Mouse (Mus musculus): ENCODE results near the gene Znrf3.

DNA sequence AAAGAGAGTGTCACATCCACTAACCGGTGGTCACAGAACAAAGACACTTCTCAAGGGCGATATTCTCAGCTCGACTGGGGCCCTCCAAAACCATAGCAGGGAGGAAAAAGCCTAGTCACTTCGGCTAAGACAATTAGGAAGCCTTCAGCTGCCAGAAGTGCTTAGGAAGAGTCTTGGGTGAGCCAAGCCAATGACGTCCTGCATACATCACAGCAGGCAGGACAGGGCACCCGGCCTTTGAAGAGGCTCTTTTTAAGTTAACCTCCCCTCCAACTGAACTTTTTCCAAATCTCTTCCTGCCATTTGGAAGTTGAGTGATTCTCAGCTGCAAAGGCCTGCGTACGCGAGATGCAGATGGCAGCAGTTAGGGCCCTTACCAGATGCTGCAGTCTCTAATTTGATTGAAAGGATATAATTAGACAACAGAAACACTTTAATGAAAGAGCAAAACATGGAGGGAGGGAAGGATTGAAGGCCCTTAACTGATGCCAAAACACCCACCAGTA is 189.1 kb downstream of the Znrf3 start:
- TF ChIP-seq CTCF (IDR thresholded peaks at IDR 0.05; ENCODE audit: extremely low read depth, insufficient read depth, low read length): no peak
- TF ChIP-seq POLR2A (IDR thresholded peaks at IDR 0.05; ENCODE audit: extremely low read depth, insufficient read depth, low read length): no peak
